Mouse (Mus musculus): ENCODE measurements around the gene Ppip5k2. TPM values are rescaled to one million over a fixed set of nuclear protein-coding genes. Genes with fewer than 3 reads are reported as not detected.
A peak's percentile ranks its signal among the peaks of the same experiment; 100 is the strongest.

The Ppip5k2 gene
- polyA plus RNA-seq (2016; fragmentation: Nextera tagmentation; extraction: Ambion mirVana) = 56.0 and 56.7 TPM in 2 replicates

DNA sequence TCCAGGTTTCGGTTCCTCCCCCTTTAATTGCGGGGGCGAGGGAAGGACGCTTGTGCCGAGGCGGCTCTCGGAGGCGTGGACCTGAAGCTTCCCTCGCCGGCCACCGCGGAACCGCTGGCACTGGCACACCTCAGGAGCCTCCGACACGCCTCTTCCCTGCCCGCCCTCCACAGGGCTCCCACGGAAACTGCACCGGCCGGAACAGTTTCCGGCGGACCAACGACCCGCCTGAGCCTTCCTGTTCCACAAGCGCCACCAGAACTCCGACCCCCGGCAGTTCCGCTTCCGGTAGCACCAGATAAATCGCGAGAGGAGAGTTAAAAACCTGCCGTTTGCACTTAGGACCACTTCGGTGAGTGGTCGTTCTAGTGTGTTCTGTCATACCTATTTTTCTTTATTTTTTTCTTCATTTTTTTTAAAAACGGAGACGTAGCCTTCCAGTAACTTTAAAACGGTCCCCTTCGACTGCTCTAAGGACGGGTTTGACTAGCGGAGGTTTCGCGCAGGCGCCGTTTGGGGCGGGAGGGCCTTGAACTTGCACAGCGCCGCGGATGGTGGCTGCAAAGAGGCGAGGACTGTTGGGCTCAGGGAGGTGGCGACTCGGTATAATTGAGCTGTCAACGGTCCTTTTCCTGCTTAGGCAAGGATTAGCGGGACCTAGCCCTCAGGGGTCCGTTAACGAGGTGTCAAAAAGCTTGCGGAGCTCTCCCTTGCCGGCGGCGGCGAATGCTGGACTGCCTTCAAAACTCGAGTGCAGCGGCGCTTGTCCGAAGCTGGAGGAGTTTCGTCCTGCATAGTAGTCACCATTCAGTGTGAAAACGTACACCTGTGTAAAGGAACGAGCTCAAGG lies at the start of gene Ppip5k2, which contains the start of gene Gin1:
Gene Ppip5k2, minus strand, starts transcription at position 508 of the 850 bp plus-strand sequence.
Gene Gin1, plus strand, starts transcription at position 269 of the 850 bp plus-strand sequence.
- H3K27me3 ChIP-seq (replicated peaks; ENCODE audit: low read depth, poor library complexity, severe bottlenecking) = no peaks in the 10 kb centered on the region
- H3K36me3 ChIP-seq (replicated peaks) = no peaks in the 10 kb centered on the region
- peaks cover 20% of the 10 kb centered on the region for H3K4me1 ChIP-seq
- peak within 1 kb of the TSS; percentile 90 for H3K4me3 ChIP-seq
- under 1% methylated on average over 66 of the region's 66 CpGs for WGBS
- H3K9me3 ChIP-seq = no peaks in the 10 kb centered on the region
- peak within 1 kb of the TSS; percentile 90 for H3K27ac ChIP-seq (replicated peaks)
- peak; percentile 96 for DNase-seq (ENCODE audit: low spot score)

DNA sequence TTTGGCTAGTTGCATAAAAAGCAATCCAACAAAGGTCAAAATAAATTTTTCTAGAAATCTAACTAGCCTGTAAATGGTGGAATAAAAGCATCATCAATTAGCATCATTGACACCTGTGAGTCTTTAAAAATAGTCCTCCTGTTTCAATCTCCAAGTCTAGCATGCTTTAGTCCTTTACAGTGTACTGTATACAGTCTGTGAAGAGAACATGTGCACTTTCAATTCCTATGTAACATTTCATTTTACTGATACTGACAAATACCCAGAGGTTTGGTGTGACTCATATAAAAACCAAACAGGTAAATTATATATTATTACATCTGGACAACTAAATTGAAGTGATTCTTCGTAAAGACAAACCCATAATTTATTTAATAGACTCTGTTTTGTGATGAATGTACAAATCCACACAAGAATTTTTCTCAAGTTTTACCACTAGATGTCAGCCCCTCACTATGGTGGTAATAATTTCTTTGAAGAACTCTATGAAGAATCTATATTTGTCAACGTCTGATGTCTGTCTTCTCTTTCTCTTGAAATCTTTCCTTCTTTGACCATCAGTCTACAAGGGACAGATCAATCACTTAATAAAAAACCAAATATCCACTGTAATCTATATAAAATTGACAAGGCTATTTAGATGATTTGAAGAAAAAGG lies 39.2 kb upstream of the Ppip5k2 start:
- no peak for DNase-seq (ENCODE audit: low spot score)
- WGBS = 58% methylated on average over 2 of the region's 2 CpGs

DNA sequence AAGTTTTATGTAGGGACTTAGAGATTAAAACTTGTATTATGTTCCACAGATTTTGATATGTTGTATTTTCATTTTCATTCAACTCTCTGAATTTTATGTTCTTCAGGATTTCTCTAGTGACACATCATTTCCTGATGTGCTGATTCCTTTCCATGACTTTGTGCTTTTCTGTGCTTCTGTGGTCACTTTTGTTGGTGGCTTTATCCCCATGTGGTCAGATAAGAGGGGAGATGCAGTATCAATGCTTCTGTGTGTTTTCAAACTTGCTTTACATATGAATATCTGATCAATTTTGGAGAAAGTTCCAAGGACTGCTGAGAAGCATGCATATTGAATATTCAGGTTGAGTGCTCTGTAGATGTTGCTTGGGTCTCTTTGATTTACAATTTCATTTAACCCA lies 34.3 kb upstream of the Ppip5k2 start:
- H3K27me3 ChIP-seq (replicated peaks; ENCODE audit: low read depth, poor library complexity, severe bottlenecking) = no peaks in the 10 kb centered on the region

More for the DNA sequence above, 39.2 kb upstream of the Ppip5k2 start:
- no peaks in the 10 kb centered on the region for H3K4me1 ChIP-seq
- no peaks in the 10 kb centered on the region for H3K27me3 ChIP-seq (replicated peaks; ENCODE audit: low read depth, poor library complexity, severe bottlenecking)
- H3K36me3 ChIP-seq (replicated peaks) = no peaks in the 10 kb centered on the region
- no peaks in the 10 kb centered on the region for H3K9me3 ChIP-seq
- H3K27ac ChIP-seq (replicated peaks) = no peak overlapping the region
- H3K4me3 ChIP-seq = no peak overlapping the region

DNA sequence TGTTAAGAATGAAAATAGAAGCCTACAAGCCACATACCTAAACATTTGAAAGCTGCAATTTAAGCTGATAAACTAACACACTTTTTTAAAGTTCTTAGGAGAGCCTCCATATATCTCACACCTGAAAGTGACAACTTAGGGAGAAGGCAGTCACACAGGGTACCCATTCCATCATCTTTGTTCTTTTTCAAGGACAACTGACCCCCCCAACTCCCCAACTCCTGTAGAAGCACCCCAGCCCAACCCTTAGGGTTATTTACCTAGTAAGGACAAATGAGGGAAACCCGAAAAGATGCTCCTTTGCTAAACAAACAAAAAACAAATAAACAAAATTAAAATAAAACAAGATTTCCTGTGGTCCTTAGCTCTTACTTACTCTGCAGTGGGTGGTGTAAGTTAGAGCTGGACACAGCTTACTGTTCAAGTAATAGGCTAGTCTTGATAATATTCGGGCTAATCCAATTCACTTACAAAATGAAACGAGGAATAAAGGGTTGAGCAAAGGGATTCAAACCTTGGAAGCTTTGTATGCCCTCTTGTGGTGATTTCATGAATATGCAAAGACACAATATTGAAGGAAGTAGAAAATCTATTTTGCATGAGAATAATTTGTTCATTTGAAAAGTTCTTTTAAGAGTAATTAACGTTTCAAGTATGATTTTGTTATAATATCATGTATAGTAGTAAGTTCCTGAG lies 32.1 kb upstream of the Ppip5k2 start:
- Histone ChIP-seq H3K27ac (replicated peaks) (no peak overlapping the region), H3K4me1 (no peaks in the 10 kb centered on the region), H3K9me3 (no peaks in the 10 kb centered on the region), H3K36me3 (replicated peaks) (no peaks in the 10 kb centered on the region), H3K27me3 (replicated peaks; ENCODE audit: low read depth, poor library complexity, severe bottlenecking) (no peaks in the 10 kb centered on the region), H3K4me3 (no peak overlapping the region)
- WGBS = 55% methylated on average over 4 of the region's 4 CpGs
- no peak for DNase-seq (ENCODE audit: low spot score)

More for the DNA sequence above, 34.3 kb upstream of the Ppip5k2 start:
- no peaks in the 10 kb centered on the region for H3K36me3 ChIP-seq (replicated peaks)
- H3K9me3 ChIP-seq = no peaks in the 10 kb centered on the region
- no peak overlapping the region for H3K4me3 ChIP-seq
- no peaks in the 10 kb centered on the region for H3K4me1 ChIP-seq
- DNase-seq (ENCODE audit: low spot score) = no peak
- H3K27ac ChIP-seq (replicated peaks) = no peak overlapping the region

DNA sequence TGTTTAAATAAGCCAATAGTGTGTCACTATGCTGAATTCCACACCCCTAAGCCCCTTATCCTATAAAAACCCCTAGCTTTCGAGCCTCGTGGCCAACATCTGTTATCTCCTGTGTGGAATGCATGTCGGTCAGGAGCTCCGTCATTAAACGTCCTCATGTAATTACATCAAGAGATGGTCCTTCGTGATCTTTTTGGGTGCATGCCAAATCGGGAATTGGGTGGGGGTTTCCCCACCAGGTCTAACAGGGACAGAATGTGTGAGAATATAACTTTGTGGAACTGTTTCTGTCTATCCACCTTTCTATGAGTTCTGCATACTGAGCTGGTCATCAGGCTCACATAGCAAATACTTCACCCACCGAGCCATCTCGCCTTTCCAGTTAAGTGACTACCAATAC lies 25.7 kb upstream of the Ppip5k2 start:
- H3K27ac ChIP-seq (replicated peaks) = no peak overlapping the region
- no peaks in the 10 kb centered on the region for H3K4me1 ChIP-seq
- no peaks in the 10 kb centered on the region for H3K36me3 ChIP-seq (replicated peaks)
- 93% methylated on average over 9 of the region's 9 CpGs for WGBS
- H3K27me3 ChIP-seq (replicated peaks; ENCODE audit: low read depth, poor library complexity, severe bottlenecking) = no peaks in the 10 kb centered on the region
- no peaks in the 10 kb centered on the region for H3K9me3 ChIP-seq
- no peak overlapping the region for H3K4me3 ChIP-seq
- no peak for DNase-seq (ENCODE audit: low spot score)

DNA sequence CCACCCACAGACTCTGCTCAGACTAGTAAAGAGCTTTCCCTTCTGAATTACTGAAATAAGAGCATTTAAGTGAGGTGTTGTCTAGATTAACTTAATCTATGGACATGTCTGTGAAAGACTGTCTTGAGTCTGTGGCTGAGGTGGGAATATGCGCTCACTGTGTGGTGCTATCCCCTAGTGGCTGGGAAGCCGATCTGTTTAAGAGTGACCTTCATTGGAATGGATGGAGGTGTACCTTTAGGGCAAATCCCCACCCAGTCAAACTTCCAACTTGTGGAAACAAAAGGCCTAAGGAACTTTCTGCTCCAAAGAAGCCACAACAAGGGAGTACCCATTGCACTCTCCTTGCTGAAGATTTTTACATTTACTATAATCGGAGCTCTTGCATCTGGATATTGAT lies 23.9 kb upstream of the Ppip5k2 start:
- Histone ChIP-seq H3K27me3 (replicated peaks; ENCODE audit: low read depth, poor library complexity, severe bottlenecking) (no peaks in the 10 kb centered on the region), H3K36me3 (replicated peaks) (no peaks in the 10 kb centered on the region)
- 85% methylated on average over 3 of the region's 3 CpGs for WGBS

DNA sequence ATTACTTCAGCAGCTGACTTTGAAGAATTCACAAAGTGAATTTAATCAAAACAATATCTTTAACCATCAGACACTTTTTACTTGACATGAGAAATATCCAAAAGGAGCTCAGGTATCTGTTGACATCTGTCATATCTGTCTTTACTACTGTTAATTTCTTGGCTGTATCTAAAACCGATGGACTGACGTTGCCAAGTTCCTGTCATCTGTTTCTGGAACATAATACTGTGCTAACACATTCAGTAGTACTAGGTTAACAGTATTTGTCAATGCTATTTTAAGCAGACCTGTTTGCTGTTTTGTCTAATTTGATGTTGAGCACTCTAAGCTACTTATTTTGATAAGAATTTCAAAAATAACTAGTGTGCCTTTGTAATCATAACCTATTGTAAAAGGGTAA lies 18.3 kb upstream of the Ppip5k2 start:
- Histone ChIP-seq H3K4me1 (no peaks in the 10 kb centered on the region), H3K27me3 (replicated peaks; ENCODE audit: low read depth, poor library complexity, severe bottlenecking) (no peaks in the 10 kb centered on the region), H3K36me3 (replicated peaks) (no peaks in the 10 kb centered on the region), H3K4me3 (no peak overlapping the region), H3K27ac (replicated peaks) (no peak overlapping the region), H3K9me3 (no peaks in the 10 kb centered on the region)
- 91% methylated on average over 2 of the region's 2 CpGs for WGBS
- DNase-seq (ENCODE audit: low spot score) = no peak

More for the DNA sequence above, 23.9 kb upstream of the Ppip5k2 start:
- Histone ChIP-seq H3K9me3 (no peaks in the 10 kb centered on the region), H3K4me1 (no peaks in the 10 kb centered on the region), H3K27ac (replicated peaks) (no peak overlapping the region), H3K4me3 (no peak overlapping the region)
- DNase-seq (ENCODE audit: low spot score) = no peak

DNA sequence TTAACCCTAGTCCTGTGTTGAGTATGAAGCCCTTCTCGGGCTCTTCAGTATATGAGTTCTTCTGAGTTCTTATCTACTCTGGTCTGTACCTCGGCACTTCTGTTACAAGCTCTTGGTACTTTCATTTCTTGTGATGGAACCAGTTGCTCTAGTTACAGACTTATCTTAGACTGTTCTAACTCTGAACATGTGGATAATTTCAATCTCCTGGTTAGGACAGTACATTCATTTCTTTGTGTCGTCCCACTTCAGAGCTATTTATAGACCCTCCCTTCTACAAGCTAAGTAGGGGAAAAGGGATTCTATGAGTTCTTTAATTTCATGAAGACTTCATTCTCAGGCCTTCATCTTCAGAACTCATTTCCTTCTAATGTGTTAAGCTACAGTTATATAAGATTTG lies 17.5 kb upstream of the Ppip5k2 start:
- no peaks in the 10 kb centered on the region for H3K27me3 ChIP-seq (replicated peaks; ENCODE audit: low read depth, poor library complexity, severe bottlenecking)
- DNase-seq (ENCODE audit: low spot score) = no peak
- no peak overlapping the region for H3K27ac ChIP-seq (replicated peaks)
- H3K36me3 ChIP-seq (replicated peaks) = no peaks in the 10 kb centered on the region
- no peaks in the 10 kb centered on the region for H3K4me1 ChIP-seq
- H3K9me3 ChIP-seq = no peaks in the 10 kb centered on the region
- 89% methylated on average over 3 of the region's 3 CpGs for WGBS
- H3K4me3 ChIP-seq = no peak overlapping the region

DNA sequence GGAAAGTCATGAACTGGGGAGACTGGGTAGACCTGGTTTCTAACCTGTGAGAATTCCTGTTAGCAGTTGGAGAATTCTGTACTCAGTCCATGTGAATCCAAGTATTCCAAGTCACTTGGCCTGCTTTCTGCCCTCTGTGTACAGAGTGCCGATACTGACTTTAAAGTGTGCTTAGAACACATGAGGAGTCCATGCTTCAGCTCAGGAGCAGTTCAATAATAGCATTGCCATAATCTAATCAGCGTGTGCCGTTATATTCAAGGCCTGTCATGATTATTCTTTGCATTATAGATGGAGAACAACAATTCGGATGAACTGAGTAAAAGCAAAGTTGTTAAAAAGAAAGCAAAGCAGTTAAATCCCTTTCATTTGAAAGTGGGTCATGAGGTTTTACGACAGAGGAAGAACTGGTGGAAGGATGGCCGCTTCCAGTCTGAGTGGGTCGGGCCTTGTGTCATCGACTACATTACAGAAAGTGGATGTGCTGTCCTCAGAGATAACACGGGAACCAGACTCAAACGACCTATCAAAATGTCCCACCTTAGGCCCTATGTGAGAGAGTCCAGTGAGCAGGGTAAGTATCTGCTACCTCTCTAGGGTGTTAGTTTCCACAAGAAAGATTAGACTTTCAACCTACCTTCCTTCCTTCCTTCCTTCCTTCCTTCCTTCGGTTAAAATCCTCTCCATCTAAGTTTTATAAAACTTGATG lies 15.6 kb upstream of the Ppip5k2 start:
- WGBS = 90% methylated on average over 11 of the region's 11 CpGs
- H3K36me3 ChIP-seq (replicated peaks) = no peaks in the 10 kb centered on the region

DNA sequence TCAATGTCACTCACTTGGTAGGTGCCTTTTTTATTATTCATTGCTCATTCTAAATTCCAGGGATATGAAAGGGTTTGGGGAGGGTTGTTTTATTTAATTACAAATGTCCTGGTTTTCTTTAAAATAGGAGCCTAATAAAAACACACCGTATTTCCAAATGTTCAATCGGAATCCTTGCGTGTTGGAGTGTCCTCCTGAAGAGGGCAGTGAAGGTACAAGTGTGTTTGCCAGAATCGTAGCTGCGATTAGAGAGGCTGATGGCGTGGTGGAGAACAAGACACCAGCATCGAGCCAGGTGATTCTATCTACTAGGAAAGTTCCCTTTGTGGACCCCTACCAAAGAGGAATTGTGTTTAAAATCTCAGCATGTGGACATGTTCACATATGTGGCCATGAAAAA lies 14.7 kb upstream of the Ppip5k2 start:
- WGBS = 82% methylated on average over 7 of the region's 7 CpGs
- H3K4me1 ChIP-seq = no peaks in the 10 kb centered on the region
- no peaks in the 10 kb centered on the region for H3K36me3 ChIP-seq (replicated peaks)
- H3K27me3 ChIP-seq (replicated peaks; ENCODE audit: low read depth, poor library complexity, severe bottlenecking) = no peaks in the 10 kb centered on the region
- no peak overlapping the region for H3K27ac ChIP-seq (replicated peaks)
- no peaks in the 10 kb centered on the region for H3K9me3 ChIP-seq
- DNase-seq (ENCODE audit: low spot score) = no peak
- H3K4me3 ChIP-seq = no peak overlapping the region

More for the DNA sequence above, 15.6 kb upstream of the Ppip5k2 start:
- H3K4me1 ChIP-seq = no peaks in the 10 kb centered on the region
- no peaks in the 10 kb centered on the region for H3K9me3 ChIP-seq
- H3K27me3 ChIP-seq (replicated peaks; ENCODE audit: low read depth, poor library complexity, severe bottlenecking) = no peaks in the 10 kb centered on the region
- DNase-seq (ENCODE audit: low spot score) = no peak
- H3K4me3 ChIP-seq = no peak overlapping the region
- no peak overlapping the region for H3K27ac ChIP-seq (replicated peaks)

DNA sequence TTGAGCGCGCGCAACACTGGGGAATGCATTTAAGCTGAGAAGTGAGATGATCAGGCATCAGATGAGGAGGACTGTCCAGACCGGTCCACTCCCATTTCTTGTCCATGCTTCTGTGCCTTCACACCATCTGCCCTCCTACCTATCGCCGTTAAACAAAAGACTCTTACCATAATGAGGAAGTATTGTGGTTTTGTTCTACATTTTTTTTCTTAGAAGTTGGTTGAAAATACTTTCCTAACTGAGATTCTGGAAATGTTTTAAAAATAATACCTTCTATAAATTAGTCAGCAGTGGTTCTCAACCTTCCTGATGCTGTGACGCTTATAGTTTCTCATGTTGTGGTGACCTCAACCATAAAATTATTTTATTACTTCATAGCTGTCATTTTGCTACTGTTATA lies 11.5 kb upstream of the Ppip5k2 start:
- Histone ChIP-seq H3K27me3 (replicated peaks; ENCODE audit: low read depth, poor library complexity, severe bottlenecking) (no peaks in the 10 kb centered on the region), H3K36me3 (replicated peaks) (no peaks in the 10 kb centered on the region), H3K4me1 (no peaks in the 10 kb centered on the region), H3K4me3 (no peak overlapping the region), H3K27ac (replicated peaks) (no peak overlapping the region), H3K9me3 (no peaks in the 10 kb centered on the region)
- WGBS = 96% methylated on average over 7 of the region's 7 CpGs
- no peak for DNase-seq (ENCODE audit: low spot score)

DNA sequence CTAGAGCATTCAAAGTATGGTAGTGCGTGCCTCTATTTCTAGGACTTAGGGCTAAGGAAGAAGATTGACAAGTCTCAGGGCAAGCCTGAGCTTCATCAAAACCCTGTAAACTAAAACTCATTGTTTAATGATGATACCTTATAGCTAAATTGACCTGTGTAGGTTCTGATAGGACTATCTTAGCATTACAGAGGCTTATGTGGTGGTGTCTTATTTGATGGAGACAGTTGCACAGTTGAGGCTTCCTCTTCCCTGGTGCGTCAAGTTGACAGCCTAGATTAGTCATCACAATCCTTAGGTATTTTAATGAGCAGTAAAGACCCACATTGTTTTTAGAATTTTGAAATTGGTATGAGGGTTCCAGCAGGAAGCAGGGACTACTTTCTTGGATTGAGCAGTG lies 3.8 kb upstream of the Ppip5k2 start:
- no peaks in the 10 kb centered on the region for H3K36me3 ChIP-seq (replicated peaks)
- no peaks in the 10 kb centered on the region for H3K9me3 ChIP-seq
- H3K4me1 ChIP-seq = peaks cover 5% of the 10 kb centered on the region
- H3K4me3 ChIP-seq = no peak overlapping the region
- 98% methylated on average over 2 of the region's 2 CpGs for WGBS
- H3K27me3 ChIP-seq (replicated peaks; ENCODE audit: low read depth, poor library complexity, severe bottlenecking) = no peaks in the 10 kb centered on the region
- H3K27ac ChIP-seq (replicated peaks) = no peak overlapping the region
- DNase-seq (ENCODE audit: low spot score) = no peak
